Mouse (Mus musculus): ENCODE measurements at regions not wholly inside any gene's neighbourhood (a gene's known extent, or its start where the extent isn't known, plus 50 kb on each side); places are given as distances from the start of the nearest gene placed in this dataset.
A peak's percentile ranks its signal among the peaks of the same experiment; 100 is the strongest.

DNA sequence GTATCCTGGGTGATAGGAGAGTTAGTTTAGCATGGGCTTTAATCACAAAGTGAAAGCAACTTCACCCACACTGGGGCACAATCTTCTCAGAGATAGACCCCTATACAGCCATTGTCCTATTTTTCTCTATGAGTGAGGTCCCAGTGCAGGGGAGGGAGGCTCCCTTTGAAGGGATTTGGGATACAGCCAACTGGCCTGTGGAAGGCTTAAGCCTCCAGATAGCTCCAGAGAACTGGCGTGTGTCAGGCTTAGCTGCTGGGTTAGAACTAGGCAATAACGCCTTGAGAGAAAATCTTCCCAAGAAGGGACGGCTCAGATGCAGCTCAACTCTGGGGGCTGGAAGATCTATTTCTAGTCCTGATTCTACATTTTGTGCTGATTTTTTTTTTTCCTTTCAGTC lies 397.4 kb upstream of the Zdhhc25 start:
- DNase-seq (ENCODE audit: low read depth, low spot score), result no peak

DNA sequence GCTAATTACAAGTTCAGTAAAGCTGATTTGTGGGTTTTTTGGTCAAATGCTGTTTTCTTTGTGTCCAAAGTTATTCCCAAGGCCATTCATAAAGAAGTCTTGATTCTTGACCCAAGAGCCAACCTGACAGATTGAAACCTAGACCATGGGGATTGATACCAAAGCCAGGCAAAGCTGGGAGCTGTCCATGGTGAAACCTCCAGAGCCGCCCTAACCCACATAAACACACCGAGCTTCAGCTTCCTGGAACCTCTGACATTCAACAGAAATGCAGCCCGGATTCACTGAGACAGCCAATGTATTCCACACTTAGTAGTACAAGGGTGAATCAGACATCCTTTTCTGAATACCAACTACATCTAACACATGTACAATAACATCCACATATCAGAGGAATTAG lies 386.7 kb upstream of the Zdhhc25 start:
- DNase-seq (ENCODE audit: low read depth, low spot score), result peak; percentile 35

DNA sequence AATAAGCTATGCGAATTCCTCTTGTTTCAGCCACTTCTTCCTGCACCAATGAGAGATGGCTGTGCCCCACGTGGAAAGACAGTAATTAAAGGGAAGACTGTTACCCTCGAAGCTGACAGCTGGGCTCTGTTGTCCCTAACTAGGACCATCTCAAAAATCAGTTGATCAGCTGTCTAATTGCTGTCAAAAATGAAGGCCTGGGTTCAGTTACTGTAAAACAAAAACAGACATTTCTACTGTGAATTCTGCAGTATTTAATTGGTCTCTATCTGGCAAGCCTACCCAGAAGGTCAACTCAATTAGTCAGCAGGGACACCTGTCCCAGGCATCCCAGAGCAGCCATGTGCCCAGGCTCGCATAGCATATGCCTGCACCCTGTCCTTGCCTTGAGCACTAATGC lies 385.8 kb upstream of the Zdhhc25 start:
- no peak for DNase-seq (ENCODE audit: low read depth, low spot score)

DNA sequence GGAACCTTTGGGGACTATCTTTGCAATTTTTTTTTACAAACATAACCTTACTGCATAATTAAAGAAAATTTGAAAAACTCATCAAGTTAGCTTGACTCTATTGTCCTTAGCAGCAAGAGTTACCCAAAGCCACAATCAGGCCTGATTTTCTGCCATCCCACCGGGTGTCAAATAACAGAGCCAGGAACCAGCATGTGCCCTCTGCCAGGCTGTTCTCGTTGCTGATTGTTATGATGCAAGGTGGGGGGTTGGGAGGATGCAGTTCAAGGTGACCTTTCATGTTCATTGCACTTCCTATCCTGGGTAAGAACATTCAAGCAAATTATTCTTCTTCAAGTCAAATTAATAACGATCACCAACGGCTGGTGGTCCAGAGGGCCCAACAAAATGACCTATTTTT lies 370.6 kb upstream of the Zdhhc25 start:
- DNase-seq (ENCODE audit: low read depth, low spot score), result no peak

DNA sequence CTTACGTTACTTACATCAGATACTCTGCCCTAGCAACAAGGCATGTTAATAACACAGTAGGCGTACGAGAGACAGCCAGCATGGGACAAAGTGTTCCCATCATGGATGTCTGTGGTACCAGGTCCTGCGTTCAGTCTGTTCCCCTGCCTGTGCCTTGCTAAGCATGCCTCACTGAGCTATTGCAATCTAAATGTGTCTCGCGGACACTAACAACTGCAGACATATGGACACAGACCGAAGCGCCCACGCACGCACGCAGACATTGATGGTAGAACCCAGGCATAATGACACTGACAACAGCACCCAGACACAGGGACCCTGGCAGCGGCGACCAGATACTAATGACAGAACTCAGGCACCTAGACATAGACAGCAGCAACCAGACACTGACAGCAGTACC lies 355.5 kb upstream of the Zdhhc25 start:
- no peak for DNase-seq (ENCODE audit: low read depth, low spot score)

DNA sequence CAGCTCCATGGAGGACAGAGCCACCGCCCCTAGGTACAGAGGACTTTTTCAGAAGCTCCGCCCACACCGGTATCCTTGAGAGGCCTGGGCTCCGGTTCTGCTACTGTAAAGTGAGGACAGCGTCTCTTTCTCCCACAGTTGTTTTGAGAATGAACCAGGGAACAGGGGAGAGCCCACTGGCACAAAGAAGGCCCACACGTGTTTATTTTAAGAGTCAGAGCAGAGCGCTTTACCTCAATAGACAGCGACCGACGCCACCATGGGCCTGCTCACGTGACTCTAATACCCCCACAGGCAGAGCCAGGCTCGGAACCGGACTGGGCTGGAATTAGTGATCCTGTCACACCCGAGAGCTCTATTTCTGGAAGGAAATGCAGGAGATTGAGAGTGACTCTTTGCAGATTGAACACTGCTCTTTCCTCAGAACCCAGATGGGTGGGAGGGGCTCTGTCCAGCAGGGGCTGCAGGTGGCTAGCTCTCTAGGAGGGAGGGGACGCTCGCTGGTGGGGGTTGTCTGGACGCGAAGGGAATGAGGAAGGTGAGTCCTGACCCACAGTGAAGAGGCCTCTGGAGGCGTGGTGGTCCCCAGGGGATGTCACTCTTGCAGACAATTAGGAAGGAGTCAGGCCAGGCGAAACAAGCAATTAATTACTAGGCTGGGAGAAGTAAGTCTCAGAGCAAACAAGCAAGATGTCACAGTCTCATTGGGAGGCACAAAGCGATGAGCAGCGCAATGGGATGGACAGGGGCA lies 354.4 kb upstream of the Zdhhc25 start:
- no peak for DNase-seq (ENCODE audit: low read depth, low spot score)

DNA sequence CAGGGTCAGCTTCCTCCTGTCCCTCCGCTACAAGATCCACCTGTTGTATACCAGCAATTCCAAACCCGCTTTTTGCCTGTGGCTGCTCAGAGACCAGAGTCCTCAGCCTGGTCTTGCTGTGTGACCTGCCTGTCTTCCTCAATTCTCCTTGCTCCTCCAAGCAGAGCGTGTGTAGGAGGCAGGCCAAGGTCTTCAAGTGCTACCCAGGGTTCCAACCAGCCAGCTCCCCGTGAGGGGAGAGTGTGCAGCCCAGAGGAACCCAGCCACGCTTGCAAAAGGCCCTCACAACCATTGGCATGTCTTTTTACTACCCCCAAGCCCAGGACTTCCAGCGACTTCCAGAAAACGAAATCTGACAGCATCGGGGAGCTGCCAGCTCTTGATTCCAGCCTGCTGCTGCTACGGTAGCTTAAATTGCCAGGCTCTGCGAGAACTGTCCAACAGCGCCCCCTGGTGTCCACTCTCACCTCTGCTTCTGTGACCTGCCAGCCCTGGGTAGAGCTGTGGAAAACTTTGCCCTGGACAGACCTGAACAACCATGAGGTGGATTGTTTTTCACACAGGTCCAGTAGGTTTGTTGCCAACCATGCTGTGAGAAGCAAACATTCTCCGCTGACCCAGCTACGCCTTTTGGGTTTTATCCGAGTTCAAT lies 352.0 kb upstream of the Zdhhc25 start:
- peak; percentile 78 for DNase-seq (ENCODE audit: low read depth, low spot score)

DNA sequence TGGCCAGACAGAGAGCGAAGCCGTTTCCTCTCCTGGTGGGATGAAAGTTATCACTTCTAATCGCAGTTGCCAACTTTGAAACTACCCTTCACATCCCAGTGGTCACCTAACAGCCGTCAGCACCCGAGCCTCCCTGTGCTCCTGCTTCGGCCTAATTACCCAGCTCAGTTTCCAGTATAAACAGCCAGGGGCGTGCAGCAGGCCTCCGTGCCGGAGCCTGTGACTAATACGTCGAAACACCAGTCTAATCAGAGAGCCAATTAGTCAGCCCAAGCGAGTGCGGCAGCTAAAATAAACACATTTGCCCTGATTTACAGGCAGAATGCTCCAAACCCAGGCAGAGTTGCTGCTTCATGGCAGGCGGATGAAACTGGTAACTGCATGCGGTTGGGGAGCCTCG lies 312.1 kb upstream of the Zdhhc25 start:
- peak; percentile 12 for DNase-seq (ENCODE audit: low read depth, low spot score)

DNA sequence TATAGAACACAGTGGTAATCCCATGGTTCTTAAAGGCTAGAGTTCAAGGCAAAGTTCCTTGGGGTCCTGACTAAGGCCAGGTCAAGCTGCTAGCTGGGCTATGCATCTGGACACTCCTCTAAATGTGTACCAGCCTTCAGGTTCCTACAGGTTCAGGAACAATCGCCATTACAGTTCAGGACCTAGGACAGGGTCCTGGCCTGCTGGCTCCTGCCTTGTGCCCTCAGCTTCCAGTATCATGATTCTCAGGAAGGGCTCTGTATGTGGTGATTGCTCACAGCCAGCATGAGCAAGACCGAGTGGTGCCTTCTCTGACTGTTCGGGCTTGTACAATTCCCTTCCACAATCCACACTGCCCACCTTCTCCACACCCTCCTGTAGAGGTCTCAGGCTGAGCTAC lies 311.4 kb upstream of the Zdhhc25 start:
- peak; percentile 43 for DNase-seq (ENCODE audit: low read depth, low spot score)

DNA sequence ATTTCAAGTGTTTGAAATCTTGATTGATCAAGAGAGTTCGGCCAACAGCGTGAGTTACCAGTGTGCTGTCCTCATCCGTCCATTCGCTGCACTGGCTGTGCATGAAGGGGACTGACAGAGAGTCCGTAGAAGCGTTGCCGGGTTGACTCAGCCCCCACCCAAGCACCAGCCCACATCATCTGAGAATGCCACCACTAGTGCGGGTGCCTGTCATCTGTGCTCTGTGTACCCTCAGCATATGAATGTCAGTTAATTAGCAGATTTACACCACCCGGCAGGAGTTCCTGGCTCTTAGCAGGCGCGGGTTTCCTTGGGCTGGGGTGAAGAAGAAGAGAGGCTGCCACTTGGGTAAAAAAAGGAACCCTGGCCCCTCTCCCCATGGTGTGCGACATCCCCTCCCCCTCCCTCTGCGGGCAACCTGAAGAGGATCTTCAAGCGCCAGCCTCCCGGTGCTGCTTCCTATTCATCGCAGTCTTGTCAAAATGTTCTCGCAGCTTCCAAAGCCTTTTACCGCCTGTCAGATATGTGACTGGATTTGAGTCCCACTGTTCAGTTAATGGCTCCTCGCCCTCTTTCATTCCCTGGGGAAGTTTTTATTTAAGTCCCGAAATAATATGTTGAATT lies 309.2 kb upstream of the Zdhhc25 start:
- no peak for DNase-seq (ENCODE audit: low read depth, low spot score)

DNA sequence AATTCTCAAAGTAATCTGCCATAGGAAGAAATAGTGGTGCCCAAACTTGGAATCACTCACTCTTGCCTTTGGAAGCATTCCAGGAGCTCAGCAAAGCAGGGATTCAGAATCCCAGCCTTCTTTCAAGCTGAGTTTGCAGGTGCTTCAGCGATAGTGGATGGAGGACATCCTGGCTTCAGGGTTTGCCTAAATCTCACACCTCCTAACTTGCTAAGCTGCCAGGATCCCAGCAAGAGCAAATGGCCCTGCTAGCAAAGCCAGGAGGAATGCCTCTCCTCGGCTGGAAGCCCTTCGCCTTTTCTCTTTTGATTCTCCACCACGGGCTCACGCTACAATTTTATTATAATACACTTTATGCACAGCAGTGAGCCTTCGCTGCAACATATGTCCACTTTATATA lies 301.0 kb upstream of the Zdhhc25 start:
- no peak for DNase-seq (ENCODE audit: low read depth, low spot score)

DNA sequence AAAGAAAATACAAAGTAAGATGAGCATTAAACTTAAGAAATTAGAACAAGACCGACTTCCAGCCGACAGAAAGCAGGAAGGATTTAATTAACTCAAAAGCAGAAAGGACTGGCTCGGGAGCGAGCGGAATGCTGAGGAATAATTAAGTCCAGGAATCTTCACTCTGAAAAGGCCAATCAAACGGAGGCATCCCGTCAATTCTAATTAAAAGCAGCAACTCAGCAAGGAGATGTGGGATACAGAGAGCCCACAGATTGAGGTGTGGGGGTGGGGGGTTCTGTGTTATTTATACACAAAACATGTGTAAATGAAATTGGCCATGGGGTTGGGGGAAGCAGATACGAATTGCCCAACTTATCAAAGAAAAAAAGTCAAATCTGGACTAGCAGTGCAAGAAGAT lies 288.9 kb upstream of the Zdhhc25 start:
- no peak for DNase-seq (ENCODE audit: low read depth, low spot score)

DNA sequence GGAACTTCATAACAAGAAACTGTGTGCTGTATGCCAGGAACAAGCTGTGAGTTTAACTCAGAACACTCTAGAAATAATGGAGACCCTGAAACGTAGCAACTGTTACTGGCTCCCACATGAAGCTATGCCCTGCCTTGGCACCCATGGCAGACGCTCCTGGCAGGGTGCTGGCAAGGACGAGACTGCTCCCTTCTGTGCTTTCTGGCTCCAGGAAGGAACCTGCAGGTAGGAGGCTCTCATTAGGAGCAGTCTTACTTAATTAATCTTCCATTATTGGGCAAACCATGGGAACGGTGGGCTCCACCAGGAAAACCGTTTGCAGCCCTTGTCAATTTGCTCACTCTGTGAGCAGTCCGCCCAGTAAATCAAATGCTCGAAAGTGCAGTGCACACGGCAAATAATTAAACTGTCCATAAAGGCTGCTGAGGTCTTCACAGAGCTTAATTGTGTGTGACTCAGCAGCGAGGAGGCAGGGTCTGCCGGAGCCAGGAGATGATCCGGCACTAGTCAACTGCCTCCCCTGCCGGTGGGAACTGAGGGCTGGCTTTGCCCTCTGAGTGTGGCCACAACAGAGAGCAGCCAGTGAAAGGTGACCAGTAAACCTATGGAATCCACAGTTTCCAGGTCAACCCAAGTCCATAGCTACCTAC lies 285.2 kb upstream of the Zdhhc25 start:
- peak; percentile 27 for DNase-seq (ENCODE audit: low read depth, low spot score)

DNA sequence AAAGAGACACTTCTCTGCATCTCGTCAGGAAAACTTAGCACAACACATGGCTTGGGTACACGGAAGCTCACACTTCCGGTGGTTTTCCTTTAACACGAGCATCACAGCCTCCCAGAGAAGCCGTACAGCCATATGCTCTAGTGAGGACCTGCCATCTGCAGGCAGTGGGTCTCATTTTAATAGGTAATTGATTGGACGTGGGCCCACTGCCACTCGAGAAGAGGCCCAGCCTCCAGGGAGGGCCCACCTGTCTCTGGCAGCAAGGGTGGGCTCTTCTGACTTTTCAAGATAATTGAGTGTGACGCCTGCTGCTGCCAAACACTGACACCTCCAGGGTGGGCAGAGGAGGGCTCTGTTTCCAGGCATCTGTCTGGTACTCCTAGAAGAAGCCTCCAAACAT lies 282.1 kb upstream of the Zdhhc25 start:
- DNase-seq (ENCODE audit: low read depth, low spot score), result no peak

DNA sequence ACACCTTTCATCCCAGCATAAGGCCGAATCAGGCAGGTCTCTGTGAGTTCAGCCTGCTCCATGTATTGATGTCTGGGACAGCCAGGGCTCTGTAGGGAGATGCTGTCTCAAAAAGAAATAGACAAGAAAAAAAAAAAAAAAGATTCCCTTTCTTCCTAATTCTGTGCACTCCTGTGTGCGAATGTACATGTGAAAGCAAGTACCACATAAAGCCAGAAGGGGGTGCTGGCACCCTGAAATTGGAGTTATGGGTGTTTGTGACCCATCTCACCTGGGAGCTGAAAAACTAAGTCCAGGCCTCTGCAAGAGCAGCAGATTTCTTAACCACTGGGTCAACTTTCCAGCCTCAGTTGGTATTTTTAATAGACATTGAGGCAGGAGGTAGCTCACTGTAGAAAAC lies 280.6 kb upstream of the Zdhhc25 start:
- DNase-seq (ENCODE audit: low read depth, low spot score), result no peak

DNA sequence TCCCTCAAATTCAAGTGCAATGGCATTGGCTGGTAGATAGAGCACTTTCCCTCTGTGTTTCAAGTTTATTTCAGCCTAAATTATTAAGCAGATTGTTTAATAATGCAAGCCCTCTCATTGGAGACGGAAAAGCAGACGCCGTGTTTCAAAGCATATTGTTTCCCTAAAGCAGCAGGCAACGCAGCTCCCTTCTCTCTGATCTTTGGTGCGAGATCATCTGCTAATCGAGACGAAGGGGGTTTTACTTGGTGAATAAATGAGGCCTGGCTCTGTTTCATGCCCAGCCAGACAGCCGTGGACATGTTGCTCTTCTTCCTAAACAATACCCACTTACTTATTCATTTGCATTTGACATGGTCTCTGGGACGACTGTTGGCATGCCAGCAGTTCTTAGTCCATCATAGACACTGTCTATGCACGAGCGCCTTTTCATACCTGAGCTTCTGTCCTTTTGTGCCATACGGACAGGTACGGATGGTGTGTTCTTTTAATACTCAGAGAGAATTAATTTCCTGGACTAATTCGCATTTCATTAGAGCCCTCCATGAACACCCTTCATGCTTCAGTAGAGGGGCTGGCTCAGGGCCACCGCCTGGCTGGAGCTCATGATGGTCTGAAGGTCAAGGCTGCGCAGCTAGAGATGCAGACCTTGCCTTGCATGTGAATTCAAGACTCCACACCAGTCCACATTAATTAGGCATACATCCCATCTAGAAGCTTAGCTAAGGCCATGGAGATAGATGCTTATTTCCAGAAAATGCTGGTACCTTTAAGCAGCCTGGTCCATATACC lies 276.3 kb upstream of the Zdhhc25 start:
- DNase-seq (ENCODE audit: low read depth, low spot score), result no peak

DNA sequence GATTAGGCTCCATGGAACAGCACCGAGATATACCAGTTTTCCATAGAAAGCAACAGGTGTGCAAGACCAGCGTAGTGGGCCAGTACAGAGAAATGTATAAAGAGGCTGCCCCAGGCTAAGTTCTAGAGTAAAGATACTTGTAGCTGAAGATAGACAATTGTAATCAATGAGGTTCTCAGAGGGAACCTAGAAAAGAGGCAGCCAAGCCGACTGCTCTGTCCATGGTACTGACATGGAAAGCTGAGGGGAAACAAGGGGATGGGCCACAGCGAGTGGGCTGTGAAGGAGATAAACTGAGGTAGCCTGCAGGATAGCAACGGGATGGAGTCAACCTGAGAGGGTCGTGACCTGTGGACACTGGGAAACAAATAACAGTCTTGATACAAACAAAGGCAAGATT lies 275.0 kb upstream of the Zdhhc25 start:
- peak; percentile 31 for DNase-seq (ENCODE audit: low read depth, low spot score)

DNA sequence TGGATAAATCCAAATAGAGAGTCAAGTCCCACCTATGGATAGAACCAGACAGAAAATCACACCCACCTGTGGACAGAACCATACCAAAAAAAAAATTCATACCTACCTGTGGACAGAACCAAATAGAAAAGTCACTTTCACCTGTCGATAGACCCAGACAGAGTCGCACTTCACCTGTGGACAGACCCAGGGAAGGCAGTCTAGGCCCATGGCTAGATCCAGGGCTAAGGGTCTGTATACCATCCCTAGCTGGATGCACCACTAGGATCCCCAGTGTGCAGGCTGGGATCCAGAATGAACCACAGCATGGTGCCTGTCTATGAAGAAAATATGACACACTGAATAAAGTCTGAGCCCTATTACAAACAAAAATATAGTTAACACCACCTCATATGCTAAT lies 246.9 kb upstream of the Zdhhc25 start:
- no peak for DNase-seq (ENCODE audit: low read depth, low spot score)

DNA sequence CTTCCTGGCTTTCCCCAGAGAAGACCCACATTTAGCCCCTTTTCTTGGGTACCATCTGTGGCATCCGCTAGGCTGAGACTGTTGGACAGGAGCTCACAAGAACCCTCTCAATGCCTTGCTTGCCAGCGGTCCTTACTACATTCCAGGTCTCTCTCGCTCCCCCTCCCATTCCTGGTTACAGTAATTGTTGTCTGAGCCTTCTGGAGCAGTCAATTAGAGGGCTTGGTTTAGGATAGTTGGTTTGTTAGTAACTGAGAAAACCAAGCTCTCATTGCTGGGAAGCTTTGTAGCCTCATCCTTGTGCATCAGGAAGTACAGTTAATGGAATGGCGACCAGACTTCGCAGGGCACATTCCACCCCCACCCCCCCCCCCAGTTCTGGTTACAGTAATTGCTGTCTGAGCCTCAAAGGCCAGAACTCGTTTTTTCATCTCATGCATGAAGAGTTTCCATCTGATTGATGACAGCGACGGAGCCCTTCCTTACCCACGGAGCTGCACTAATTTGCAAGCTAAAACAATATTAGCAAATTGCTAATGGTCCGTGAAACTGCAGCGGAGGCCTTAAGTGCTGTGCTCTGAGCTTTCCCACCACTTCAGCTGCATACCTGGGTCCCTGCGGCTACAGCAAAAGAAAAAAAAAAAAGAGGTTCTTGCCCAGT lies 239.6 kb upstream of the Zdhhc25 start:
- no peak for DNase-seq (ENCODE audit: low read depth, low spot score)

DNA sequence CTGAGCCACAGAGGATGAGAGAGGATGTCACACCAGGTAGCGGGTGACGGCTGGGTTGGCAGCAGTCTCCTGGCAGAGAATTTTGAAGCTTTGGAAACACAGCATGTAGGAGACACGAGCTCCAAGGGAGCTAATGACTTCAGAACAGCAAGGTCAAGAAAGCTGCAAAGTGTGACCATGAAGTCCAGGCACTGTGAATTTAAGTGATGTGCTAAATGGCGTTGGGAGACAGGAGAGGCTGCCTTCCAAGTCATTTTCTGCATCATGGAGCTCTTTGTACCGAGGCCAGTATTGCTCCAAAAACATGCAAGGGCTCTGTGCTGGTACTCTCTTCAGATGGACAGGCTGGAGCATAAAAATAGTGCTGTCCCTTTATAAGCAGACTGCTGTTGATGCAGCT lies 238.8 kb upstream of the Zdhhc25 start:
- DNase-seq (ENCODE audit: low read depth, low spot score), result no peak

DNA sequence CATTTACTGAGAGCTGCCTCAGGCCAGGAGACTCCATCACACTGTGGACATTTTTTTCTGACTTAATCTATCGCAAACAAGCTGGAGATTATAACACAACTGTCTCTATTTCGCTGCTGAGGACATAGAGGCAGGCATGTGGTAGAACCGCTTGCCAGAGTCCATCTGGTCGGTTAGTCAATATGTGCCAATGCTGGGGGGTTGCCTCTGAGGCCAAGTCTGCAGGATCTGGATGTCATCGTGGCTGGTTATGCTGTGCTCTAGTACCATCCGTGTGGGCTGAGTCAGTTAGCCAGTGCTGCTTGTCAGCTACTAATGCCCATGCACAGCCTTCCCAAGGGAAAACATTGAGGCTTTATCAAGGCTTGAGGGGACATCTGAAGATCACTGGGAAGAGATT lies 237.1 kb upstream of the Zdhhc25 start:
- no peak for DNase-seq (ENCODE audit: low read depth, low spot score)

Measured in forelimb bud, embryonic 11.5 days (tissue).